Mouse (Mus musculus) embryo, embryonic 10.5 days (tissue): ENCODE measurements around the gene Zmiz1.

Experiments
- DNase-seq: peaks from one replicate; pipeline ENCODE4 v3.0.0-alpha.2; 2015; ENCODE audit warnings: low spot score

The Zmiz1 gene

GRCm38 (mm10) chr14:25536476-25536875 lies 77.5 kb downstream of the Zmiz1 start:
- DNase-seq, result no peak

GRCm38 (mm10) chr14:25537351-25537750 lies 78.4 kb downstream of the Zmiz1 start:
- DNase-seq, result no peak

DNA sequence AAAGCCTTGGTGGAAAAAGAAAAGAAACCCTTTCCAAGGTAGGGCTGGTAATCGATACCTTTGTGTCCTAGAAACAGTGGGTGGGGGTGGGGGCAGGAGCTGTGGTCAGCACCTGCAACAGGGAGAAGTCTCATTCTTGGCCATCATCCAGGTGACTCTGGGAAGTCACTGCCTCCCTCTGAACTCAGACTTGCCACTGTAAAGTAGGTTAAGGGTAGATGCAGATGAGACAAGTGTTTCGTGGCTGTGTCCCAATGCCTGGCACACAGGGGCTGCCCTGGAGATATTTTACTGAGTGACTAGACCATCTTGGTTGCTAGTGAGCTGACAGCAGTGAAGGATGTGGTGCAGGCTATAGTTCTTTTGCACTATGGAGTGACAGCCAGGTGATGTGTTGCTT lies 79.5 kb downstream of the Zmiz1 start:
- DNase-seq, result no peak

GRCm38 (mm10) chr14:25539493-25540116 lies 80.6 kb downstream of the Zmiz1 start:
- DNase-seq, result no peak

- no peak for DNase-seq
Observed at GRCm38 (mm10) chr14:25540172-25540571, 81.2 kb downstream of the Zmiz1 start.

DNA sequence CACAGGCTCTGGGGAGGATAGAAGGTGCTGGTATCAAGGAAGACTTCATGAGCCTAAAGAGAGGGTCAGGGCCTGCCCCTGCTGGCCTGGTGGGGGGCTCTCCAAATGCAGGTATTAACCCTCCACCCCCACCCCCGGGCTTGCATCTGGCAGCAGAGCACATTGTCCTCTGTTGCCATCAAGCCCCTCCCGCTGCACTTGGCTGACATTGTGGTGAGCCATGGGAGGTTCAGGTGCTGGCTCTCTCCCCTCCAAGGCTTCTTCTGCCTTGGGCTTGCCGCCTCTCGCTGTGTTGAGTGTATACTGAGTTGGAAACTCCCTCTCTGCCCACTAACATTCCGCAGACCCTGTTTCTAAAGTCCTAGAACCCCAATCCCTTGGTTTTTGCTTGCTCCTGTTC lies 82.2 kb downstream of the Zmiz1 start:
- no peak for DNase-seq

GRCm38 (mm10) chr14:25543098-25543497 lies 84.1 kb downstream of the Zmiz1 start:
- DNase-seq, result no peak

GRCm38 (mm10) chr14:25543927-25544326 lies 84.9 kb downstream of the Zmiz1 start:
- DNase-seq, result no peak

DNA sequence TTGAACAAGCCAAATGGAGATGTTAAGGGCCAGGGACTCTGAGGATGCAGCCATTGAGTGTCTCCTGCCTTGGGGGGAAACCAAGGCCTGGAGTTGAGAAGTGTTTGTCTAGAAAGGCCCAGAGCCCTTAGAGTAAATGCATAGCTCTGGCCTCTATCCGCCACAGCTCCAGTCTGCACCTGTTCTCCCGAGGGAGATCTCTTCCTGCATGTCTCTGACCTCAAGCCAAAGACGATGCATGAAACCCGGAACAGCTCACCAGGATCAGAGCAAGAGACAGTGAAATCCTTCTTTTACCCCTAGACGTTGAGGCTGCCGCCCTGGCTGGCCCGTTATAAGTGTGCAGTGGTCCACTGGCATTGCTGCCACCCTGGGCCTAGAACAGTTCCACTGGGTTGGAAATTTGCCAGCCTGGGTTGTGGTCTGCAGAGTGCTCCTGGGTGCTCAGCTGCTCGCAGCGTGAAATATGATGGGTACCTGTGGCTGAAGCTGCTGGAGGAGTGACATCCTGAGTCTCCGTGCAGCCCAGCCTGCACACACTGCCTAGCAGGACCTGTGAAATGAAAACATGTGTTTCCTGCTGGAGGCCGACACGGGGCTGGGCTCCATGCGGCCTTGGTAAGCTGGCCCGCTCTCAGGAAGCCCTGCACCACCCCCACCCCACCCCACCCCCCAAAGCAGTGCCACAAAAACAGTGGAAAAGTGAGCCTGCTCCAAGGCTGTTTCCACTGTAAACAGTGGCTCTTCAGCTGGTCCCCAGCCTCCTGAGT lies 88.1 kb downstream of the Zmiz1 start:
- peak; percentile 50 for DNase-seq

GRCm38 (mm10) chr14:25547882-25548281 lies 88.9 kb downstream of the Zmiz1 start:
- no peak for DNase-seq

DNA sequence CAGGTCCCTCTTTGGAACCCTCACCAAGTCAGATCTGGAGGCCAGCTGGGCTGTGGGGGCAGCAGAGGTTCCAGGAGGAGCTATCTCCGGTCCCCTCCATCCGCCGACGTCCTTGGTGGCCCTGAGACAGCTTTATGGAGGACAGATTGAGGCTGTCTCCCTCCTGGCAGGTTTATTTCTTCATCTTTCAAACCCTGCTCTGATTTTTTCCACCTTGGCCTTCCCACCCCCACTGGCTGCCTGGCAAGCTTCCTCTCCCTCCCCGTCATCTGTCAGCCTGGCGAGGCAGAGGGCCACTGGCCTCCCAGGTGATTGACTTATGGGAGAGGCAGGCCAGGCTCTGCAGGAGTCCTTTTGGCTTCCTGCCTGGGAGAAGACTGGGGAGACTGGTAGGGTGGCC lies 89.7 kb downstream of the Zmiz1 start:
- no peak for DNase-seq

DNA sequence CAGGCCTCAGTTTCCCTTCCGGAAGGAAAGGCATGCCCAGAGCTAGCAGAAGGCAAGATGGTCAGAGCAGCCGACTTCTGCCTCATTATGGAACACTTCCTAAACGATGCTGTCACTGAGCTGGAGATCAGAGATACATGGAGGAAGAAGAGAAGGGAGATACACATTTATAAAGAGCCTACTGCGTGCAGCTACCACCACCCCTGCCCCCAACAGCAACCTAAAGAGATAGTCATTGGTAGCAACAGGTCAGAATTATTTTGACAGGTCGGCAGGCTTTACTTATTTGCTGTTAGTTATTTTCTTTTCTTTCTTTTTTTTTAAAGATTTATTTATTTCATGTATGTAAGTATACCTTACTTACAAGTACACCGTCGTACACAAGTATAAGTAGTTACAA lies 90.1 kb downstream of the Zmiz1 start:
- DNase-seq, result no peak

GRCm38 (mm10) chr14:25549871-25550840 lies 91.2 kb downstream of the Zmiz1 start:
- peak; percentile 86 for DNase-seq

DNA sequence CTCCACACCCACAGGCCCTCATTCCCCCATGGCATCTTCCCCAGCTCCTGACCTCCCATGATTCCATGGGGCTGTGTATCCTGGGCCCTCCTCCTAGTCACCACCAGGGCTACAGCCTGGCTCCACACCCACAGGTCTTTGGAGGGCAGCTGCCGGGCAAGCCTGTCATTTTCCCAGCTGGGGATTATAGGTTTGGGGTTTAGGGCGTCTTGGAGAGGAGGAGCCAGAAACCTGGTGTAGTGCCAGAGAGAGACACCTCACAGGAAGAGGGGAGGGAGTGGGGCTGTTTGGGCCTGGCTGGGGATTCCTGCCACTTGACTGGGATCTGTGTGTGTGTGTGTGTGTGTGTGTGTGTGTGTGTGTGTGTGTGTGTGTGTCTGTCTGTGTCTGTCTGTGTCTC lies 92.7 kb downstream of the Zmiz1 start:
- DNase-seq, result no peak

GRCm38 (mm10) chr14:25553382-25553781 lies 94.4 kb downstream of the Zmiz1 start:
- DNase-seq, result no peak

GRCm38 (mm10) chr14:25554781-25555180 lies 95.8 kb downstream of the Zmiz1 start:
- peak; percentile 43 for DNase-seq

GRCm38 (mm10) chr14:25555291-25555781 lies 96.4 kb downstream of the Zmiz1 start:
- peak; percentile 77 for DNase-seq

- DNase-seq, result no peak
Observed at GRCm38 (mm10) chr14:25555848-25556247, 96.9 kb downstream of the Zmiz1 start.

GRCm38 (mm10) chr14:25557014-25557413 lies 98.0 kb downstream of the Zmiz1 start:
- no peak for DNase-seq

DNA sequence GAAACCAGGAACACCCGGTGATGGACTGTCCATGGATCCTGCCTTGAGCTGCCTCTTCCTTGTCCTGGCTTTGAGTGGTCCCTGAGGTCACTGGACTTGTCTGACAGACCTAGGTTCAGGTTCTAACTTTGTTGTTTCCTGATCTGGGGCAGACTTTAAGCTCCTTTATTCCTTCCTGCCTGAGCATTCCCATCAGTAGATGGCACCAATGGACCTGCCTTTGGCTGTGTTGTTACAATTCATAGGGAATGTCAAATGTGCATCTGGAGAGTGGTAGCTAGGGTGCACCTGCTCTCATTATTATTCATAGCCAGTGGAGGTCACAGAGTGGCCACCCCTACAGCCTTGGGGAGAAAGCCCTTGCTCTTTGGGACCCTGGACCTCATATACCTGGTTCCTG lies 99.5 kb downstream of the Zmiz1 start:
- no peak for DNase-seq

- DNase-seq, result no peak
Observed at GRCm38 (mm10) chr14:25559907-25560306, 100.9 kb downstream of the Zmiz1 start.

GRCm38 (mm10) chr14:25560841-25561240 lies 101.9 kb downstream of the Zmiz1 start:
- DNase-seq, result no peak
